Mouse (Mus musculus) kidney, postnatal 14 days (tissue): ENCODE results near the gene Col6a3.

ENCODE experiments used
- DNase-seq: peaks from one replicate; pipeline ENCODE4 v3.0.0; 2022; ENCODE audit warnings: mixed read lengths

Gene Col6a3

GRCm38 (mm10) chr1:90720610-90721241, 123.0 kb downstream of the Col6a3 start:
- DNase-seq: no peak

- DNase-seq: no peak
Observed at GRCm38 (mm10) chr1:90718826-90719550, 124.8 kb downstream of the Col6a3 start.

DNA sequence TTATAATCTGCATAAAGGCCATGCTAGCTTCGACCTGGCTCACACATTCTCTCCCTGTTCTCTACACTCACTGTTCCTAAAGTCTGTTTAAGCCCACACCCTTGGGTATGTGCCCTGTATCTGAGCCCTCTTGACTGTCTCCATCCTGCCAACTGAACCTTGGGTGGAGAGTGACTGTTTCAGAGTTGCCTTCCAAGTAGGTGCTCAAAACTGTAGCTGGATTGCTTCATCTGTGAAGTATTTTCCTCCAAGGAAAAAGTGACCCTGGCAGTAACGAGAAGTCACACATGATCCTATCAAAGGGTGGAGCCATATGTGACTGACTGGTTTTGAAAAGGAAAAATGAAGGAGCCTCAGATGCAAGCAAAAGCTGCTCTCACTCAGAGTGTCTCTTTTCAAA, 127.5 kb downstream of the Col6a3 start:
- no peak for DNase-seq
